Mouse (Mus musculus) G1E (cell line): Measurements from ENCODE around the gene 9130409I23Rik.

Experiments used
- CTCF ChIP-seq: IDR thresholded peaks from 2 replicates; pipeline ENCODE4 v1.5.1; 2012; ENCODE audit warnings: low read depth, low read length, inconsistent platforms, mixed read lengths
- GATA1 ChIP-seq: IDR thresholded peaks from 2 replicates; pipeline ENCODE4 v1.6.1; 2012; ENCODE audit warnings: borderline replicate concordance, low read length, inconsistent platforms, mixed read lengths
- POLR2AphosphoS5 ChIP-seq: IDR thresholded peaks from 2 replicates; pipeline ENCODE4 v1.6.1; 2012; ENCODE audit warnings: low read depth, low read length, inconsistent platforms; ENCODE audit not compliant: insufficient replicate concordance
- TAL1 ChIP-seq: conservative IDR thresholded peaks from 2 replicates; pipeline ENCODE4 v1.6.1; 2012; ENCODE audit warnings: low read depth, low read length, inconsistent platforms, mixed read lengths

DNA sequence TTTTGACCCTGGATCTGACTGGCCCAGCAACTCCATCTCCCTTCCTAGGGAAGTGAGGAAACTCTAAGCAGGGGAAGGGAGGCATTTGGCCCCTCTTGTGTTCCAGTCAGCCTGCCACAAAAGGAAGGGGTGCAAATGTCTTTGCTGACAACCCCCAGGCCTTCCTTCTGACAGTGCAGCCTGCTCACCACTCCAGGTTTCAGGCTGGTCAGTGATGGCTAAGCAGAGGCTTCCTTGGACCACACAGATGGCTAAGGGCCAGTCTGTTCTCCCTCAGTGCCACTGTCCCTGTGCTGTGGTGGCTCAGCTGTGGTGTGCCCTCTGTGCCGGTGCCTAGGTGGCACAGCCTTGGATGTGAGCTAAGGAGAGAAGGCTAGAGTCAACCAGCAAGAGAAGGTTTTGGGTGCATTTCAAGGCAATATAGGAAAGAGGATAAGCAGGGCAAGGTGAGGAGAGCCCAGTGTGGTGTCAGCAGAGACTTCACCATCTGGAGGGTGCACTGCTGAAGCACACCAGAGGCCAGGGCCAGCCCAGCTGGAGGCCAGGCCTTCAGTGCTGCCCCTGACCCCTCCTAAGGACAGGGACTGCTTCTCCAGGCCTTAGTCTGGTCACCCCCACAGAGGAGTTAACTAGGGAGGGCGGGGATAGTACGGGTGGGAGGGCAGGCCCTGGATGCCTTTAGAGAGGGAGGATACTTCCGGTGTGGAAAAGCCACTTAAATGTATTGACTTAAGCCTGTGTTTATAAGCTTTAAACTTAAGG is 40.7 kb upstream of the 9130409I23Rik start:
- no peak for TF ChIP-seq CTCF
- TF ChIP-seq POLR2AphosphoS5, result no peak
- TF ChIP-seq TAL1, result no peak
- TF ChIP-seq GATA1, result no peak
